Mouse (Mus musculus): ENCODE measurements around the gene Sept8. TPM values are rescaled to one million over a fixed set of nuclear protein-coding genes. Genes with fewer than 3 reads are reported as not detected.

The Sept8 gene
- total RNA-seq, 2 experiments from 2014 or later, result 35.0 to 42.6 TPM

DNA sequence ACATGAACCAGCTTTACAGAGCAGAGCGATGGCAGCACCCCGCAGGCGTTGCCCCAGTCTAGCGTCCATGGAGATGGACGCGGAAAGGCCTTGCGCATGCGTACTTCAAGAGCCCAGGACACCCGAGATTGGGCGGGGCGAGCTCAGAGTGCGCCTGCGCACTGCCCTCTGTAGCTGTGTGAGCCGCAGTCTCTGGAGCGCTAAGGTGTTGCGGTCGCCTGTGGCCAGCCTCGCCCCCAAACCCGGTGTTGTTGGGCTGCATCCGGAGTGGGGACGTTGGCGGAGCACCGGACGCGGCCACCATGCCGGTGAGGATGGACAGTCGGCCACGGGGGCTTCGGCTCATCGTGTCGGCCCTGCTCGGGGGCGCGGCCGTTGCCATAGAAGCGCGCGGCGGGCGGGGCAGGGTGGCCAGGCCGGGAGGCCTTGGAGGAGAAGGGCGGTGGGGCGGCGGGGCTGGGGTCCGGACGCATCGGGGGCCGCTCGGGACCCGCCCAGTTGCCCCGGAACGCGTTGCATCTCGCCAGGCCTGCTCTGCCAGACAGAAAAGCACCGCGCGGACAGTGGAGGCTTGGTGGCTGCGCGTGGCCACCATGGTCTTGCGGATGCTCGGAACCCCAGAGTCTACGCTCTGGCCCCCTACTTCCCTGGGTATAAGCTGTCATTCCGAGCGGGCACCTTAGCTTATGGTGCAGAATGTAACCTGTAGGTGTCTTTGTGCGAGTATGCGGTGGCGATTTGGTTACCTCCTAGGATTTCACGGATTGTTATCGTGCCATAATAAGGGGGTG is 48.4 kb downstream of the Sept8 start, which contains the start of gene Kif3a:
Gene Kif3a (plus strand): TSS at position 156 of the 791 bp plus-strand sequence.
- DNase-seq, result peak; percentile 96

DNA sequence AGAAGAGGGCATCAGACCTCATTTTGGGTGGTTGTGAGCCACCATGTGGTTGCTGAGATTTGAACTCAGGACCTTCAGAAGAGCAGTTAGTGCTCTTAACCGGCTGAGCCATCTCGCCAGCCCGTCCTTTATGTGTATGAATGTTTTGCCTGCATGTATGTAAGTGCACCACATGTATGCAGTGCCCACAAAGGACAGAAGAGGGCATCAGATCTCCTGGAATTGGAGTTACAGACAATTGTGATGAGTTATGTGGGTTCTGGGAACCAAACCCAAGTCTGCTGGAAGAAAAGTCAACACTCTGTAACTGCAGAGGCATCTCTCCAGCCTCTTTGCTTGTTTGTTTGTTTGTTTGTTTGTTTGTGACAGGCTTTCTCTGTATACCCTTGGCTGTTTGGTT is 61.5 kb downstream of the Sept8 start:
- DNase-seq, result no peak

DNA sequence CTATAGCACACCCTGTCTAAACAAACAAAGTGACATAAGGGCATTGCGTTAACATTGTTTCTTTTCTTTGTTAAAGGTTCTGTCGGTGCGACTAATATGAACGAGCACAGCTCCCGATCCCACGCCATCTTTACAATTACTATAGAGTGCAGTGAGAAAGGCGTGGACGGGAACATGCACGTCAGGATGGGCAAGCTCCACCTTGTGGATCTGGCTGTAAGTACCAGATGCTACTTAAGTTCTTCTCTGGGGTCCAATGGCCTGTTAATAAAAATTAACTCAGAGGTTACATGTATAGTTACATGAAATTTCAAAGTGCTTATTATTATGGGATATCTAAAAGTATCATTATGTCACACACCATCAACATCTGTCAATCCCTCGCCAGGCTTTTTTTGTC is 64.1 kb downstream of the Sept8 start:
- no peak for DNase-seq

DNA sequence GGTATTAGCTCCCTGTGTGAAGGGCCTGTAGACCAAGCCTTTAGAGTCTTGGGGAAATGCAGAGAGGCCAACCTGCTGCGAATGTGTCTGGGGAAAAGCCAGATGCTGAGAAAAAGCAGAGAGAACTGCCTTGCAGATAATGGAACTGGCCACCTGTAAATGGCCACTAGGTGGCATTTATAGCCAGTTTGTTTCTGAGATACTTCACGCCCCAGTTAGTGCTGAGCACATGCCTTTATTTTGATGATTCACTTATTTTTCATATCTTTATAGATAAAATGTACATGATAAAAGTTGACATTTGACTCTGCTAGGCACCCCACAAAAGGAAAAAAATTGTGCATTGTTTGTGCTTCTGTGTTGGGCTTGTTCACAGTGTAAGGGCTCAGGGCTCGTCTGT is 65.8 kb downstream of the Sept8 start:
- DNase-seq, result no peak

DNA sequence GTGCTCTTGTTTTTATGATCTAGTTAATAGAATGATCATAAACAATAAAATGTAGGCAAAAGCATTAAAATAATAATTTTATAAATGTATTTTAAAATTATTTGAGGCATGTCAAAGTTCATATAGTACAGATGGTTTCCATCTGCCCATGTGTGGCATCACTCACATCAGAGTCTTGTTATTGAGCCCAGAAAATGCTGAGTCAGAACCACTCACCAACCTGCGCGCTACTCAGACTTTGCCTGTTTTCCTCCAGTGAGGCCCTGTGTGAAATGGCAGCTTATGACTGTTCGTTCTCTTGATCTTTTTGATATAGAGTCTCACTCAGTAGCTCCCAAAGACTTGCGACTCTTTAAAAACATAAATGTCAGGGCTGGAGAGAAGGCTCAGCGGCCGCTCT is 66.5 kb downstream of the Sept8 start:
- no peak for DNase-seq

DNA sequence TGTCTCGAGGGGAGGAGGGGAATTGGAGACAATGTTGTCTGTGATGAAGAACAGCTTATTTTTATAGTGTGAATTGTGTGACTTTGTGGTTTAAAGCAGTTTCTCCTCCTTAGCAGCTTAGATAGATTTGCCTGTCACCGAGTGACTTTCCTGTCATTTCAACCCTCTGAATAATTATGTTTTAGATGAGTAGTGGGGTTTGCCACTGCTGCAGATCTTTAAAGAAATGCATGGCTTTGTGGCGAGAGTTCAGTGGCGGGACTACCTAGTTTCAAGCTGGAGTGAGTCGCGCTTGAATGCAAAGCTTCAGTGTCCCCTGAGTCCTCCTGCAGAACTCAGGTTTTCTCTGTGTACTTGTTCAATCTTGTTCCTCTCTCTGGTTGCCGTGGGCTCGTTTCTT is 69.2 kb downstream of the Sept8 start:
- DNase-seq, result no peak

DNA sequence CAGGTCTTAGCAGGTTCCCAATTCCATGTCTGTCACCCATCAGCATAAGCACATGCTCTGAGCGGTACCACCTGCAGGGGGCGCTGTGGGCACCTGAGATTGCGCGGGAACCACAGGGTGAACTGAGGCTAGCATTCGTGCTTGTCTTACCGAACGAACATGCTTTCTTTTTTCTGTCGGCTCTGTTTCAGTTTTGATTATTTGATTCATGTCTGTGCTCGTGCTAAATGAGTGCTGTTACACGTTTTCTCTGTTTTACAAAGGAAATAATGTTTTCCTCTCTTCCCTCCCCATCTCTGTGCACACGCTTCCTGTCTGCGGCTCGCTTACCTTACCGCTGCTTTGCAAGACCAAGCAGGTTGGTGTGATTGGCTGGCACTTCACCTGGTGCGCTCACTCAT is 71.3 kb downstream of the Sept8 start:
- DNase-seq, result peak; percentile 33 to 53

DNA sequence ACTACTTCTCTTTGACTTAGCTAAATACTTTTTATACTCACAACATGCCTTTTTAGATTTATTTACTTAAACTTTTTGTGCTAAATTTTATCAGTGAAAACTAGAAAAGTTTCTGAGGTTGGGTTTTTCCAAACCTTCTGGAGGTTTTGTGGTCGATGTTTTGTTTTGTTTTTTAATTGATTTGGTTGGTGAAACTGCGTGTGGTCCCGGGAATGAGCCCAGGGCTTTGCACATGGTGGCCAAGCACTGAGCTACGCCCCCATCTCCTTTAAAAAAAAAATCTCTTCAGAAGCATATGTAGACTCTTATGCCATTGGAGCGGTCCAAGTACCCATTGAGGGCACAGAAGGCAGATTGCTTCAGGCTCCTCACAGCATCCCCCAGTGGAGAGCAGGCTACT is 72.1 kb downstream of the Sept8 start:
- DNase-seq, result no peak

Other genes with a start within 250 kb of the Sept8 start
- gene Hspa4, start 218.8 kb upstream of the Sept8 start, total RNA-seq (2021), result 100 to 1,000 TPM; 172 to 250 TPM
- 10 to 100 TPM; 11.0 to 13.3 TPM for gene Zcchc10, start 194.6 kb upstream of the Sept8 start, total RNA-seq (2021)
- gene Aff4, start 168.4 kb upstream of the Sept8 start, total RNA-seq (2021), result 100 to 1,000 TPM; 157 to 207 TPM
- not detected for gene Leap2, start 96.1 kb upstream of the Sept8 start, total RNA-seq (2021)
- 1,000 to 10,000 TPM; 1,132 to 1,289 TPM for gene Uqcrq, start 88.4 kb upstream of the Sept8 start, total RNA-seq (2021)
- 1 to 10 TPM; 3.3 to 4.0 TPM for gene Gdf9, start 88.2 kb upstream of the Sept8 start, total RNA-seq (2021)
- under 1 TPM; 0.16 to 0.17 TPM for gene Gm10447, start 62.1 kb upstream of the Sept8 start, total RNA-seq (2021)
- 1 to 10 TPM; 2.5 to 6.0 TPM for gene Shroom1, start 62.1 kb upstream of the Sept8 start, total RNA-seq (2021)
- gene Gm9837, start 48.8 kb upstream of the Sept8 start, total RNA-seq (2021), result not detected
- not detected for gene Gm9945, start 39.1 kb upstream of the Sept8 start, total RNA-seq (2021)
- gene Sowaha, start 39.0 kb upstream of the Sept8 start, total RNA-seq (2021), result under 1 TPM; 0.20 to 0.30 TPM
- 10 to 100 TPM; 24.1 to 31.1 TPM for gene Kif3a, start 48.1 kb downstream of the Sept8 start, total RNA-seq (2021)
- not detected for gene Il4, start 99.4 kb downstream of the Sept8 start, total RNA-seq (2021)
- not detected for gene Il13, start 115.4 kb downstream of the Sept8 start, total RNA-seq (2021)
- 10 to 100 TPM; 12.1 to 17.1 TPM for gene Rad50, start 188.1 kb downstream of the Sept8 start, total RNA-seq (2021)
- gene Il5, start 201.5 kb downstream of the Sept8 start, total RNA-seq (2021), result not detected

Data from adrenal gland, postnatal 36 days (tissue).